Mouse (Mus musculus): ENCODE results near the gene Gm20388.
"Not testable (repeated sequence)": the region's sequence is repeated elsewhere in the genome, so short reads cannot be mapped to it uniquely, and the experiment has no call there.

Gene Gm20388

DNA sequence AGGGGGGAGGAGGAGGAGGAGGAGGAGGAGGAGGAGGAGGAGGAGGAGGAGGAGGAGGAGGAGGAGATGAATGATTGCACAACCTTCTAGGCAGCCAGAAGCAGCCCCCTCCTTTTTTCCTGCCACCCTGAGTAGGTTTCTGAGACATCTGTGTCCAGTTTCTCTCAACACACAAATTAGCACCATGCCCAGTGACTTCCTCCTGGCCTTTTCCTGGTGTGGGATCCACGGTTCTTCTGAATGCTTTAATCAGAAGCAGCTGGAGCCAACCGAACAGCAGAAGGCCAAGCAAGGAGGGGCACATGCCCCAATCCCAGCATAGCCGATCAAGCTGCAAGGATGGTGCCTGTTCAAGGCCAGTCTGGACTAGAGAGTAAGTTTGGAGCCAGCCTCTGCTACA is 3889.2 kb downstream of the Gm20388 start:
- DNase-seq (ENCODE audit: low read depth, low spot score), result no peak

DNA sequence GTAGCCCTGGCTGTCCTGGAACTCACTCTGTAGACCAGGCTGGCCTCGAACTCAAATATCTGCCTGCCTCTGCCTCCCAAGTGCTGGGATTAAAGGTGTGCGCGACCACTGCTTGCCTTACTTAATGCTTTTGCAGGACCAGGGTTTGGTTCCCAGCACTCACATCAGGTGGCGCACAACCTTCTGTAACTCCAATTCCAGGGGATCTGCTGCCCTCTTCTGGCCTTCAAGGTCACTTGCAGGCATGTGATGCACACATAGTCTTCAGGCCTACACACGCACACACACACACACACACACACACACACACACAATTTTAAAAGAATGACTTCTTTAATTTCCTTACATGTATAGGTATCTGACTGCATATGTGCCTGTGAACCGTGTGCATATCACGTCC is 3890.2 kb downstream of the Gm20388 start:
- peak; percentile 74 for DNase-seq (ENCODE audit: low read depth, low spot score)

DNA sequence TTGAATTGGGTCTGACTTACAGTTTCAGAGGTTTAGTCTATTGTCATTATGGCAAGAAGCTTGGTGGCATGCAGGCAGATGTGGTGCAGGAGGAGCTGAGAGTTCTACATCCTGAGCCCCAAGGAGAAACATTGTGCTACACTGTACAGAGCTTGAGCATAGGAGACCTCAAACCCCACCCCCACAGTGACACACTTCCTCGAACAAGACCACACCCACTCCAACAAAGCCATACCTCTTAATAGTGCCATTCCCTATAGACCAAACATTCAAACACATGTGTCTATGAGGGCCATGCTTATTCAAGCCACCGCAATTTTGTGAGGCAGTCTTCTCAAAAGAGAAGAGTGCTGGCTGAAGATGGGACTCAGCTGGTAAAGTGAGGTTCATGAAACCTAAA is 3890.9 kb downstream of the Gm20388 start:
- peak; percentile 56 for DNase-seq (ENCODE audit: low read depth, low spot score)

DNA sequence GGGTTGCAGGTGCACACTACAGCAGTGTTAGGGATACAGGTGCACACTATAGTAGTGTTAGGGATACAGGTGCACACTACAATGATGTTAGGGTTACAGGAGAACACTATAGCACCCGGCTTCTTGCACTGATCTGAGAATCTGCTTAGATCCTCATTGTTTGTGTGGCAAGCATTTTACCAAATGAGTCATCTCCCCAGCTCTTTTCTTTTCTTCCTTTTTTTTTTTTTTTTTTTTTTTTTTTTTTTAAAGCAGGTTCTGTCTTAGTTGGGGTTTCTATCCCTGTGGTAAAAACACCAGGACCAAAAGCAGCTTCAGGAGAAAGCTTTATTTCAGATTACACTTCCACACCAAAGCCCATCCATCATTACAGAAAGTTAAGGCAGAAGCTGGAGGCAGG is 3893.0 kb downstream of the Gm20388 start:
- no peak for DNase-seq (ENCODE audit: low read depth, low spot score)

DNA sequence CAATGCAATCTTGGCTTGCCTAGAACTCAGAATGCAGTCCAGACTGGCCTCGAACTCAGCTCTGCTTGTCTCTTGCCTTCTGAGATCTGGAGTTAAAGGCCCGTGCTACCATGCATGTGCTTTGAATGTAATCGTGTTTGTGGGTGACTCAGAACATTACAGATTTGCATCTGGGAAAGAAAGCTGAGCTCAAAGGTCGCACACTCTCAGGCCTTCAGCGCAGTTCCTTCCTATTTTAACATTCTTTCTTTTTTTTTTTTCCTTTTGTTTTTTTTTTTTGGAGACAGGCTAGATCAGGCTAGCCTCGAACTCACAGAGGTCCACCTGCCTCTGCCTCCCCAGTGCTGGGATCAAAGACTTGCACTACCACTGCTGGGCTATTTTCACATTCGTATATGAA is 3893.9 kb downstream of the Gm20388 start:
- no peak for DNase-seq (ENCODE audit: low read depth, low spot score)

DNA sequence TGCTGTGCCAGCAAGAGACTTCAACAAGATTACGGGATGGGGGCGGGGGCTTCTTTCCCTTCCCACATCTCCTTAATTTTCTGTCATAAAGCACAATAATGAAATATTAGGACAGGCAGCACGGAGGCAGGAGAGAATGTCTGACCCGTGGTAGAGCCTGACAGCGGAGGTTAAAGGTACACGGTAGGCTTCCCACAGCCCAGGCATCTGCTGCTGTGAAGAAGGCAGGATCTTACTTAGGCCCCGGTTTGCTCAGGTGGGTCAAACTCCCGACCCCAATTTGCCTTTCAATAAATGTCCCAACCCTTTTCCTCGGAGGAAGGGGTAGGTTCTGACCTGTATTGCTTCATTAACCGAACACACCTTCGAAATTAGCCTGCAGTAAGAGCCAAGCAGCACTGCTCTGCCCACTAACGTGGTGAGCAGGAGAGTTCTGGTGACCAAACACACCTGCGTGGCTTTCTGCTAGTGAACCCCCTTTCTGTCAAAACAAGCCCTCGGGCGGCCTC is 3894.6 kb downstream of the Gm20388 start:
- peak; percentile 54 for DNase-seq (ENCODE audit: low read depth, low spot score)

DNA sequence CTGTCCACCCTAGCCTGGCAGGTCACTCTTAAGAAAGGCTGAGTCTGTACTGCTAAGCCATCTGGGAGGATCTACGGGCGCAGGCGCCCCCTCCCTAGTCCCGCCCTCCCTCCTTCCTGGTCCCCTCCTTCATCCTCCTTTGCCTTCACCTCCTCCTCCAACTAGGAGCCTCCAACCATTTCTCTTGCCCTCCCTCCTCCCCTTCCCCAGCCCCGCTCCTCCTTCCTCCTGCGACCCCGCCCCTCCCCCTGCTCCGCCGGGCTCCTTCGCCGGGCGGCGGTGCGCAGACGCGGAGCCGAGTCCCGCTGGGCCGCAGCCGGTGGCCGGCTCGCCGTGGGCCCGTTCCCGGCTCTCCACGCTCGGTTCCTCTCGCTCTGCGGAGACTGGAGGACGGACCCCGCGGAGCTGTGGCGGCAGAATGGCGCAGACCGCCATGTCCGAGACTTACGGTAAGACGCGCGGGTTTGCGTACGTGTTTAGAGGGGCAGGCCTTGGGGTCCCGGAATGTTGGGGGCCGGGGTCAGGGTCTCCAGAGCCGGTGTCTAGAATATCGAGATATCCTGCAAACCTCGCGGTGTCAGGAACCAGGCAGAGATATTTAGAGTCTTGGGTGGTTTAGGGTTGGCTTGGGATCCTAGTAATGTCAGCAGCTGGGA is 3895.2 kb downstream of the Gm20388 start, which contains the start of gene Rab4a:
TSS of gene Rab4a (plus strand) at position 268 of the 656 bp plus-strand sequence.
- DNase-seq (ENCODE audit: low read depth, low spot score), result peak; percentile 95

DNA sequence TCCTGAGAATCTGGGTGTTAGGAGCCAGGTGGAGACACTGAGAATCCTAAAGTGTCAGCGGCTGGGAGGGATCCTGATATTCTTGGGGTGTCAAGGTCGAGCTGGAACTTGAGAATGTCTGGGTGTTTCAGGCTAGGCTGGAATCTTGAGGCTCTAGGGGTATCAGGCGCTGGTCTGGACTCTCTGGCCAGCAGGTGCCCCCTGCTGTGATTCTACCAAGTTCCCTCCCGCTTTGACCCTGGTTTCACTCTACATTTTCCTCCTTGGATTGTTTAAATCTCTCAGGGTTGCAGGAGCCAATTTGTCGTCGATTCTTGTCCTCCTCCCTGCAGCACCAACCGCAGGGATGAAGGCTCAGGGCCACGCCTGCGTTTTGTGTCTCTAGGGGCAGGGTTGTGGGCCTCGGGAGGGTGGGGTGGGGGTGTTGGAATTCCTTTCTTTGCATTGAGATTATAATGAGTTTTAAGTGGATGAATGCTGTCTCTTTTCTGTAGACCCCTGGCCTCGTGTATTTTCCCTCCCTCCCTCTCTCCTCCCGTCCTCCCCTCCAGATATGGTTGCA is 3895.8 kb downstream of the Gm20388 start:
- DNase-seq (ENCODE audit: low read depth, low spot score), result peak; percentile 89

DNA sequence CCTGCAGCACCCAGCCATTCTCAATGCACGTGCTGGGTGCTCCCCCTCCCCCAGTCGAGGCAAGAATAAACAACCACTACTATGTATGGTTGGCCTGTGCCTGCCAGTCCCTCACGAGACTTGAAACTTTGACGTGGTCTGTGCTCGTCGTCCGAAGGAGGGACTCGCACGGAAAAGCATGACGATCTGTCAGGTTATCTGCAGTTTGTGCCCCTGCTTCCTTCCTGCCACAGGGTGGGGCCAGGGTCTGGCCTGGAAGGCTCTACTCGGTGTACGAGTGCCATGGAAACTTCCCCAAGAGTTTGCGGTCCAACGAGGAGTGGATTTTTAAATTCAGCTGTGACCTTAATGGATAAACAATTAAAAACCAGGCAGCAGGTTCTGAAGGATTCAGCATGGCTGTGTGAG is 3896.4 kb downstream of the Gm20388 start:
- peak; percentile 86 for DNase-seq (ENCODE audit: low read depth, low spot score)

DNA sequence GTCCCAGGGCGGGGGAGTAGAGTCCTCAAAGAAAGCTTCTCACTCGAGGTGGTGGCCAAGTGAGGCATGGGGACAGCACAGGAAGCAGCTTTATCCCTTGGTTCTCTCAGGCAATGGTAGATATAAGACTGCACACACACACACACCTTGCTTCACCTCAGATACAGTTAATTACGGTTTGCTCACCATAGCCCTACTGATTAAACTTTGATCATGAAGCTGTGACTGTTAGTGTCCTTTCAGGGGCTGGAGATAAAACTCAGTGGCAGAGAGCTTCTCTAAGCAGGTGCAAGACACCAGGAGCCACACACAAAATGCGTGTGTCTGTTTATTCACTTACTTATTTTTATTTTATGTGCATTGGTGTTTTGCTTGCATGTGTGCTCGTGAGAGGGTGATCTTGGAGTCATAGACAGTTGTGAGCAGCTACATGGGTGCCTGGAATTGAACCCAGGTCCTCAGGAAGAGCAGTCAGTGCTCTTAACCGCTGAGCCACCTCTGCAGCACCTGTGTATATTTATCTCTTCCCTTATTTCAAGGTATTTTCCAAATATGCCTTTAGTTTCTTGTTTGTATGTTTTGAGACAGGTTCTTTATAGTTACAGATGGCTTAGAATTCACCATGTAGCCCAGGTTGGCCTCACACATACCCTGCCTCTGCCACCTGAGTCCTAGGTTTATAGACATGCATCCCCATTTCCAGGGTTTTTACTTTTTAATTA is 3897.4 kb downstream of the Gm20388 start:
- no peak for DNase-seq (ENCODE audit: low read depth, low spot score)

DNA sequence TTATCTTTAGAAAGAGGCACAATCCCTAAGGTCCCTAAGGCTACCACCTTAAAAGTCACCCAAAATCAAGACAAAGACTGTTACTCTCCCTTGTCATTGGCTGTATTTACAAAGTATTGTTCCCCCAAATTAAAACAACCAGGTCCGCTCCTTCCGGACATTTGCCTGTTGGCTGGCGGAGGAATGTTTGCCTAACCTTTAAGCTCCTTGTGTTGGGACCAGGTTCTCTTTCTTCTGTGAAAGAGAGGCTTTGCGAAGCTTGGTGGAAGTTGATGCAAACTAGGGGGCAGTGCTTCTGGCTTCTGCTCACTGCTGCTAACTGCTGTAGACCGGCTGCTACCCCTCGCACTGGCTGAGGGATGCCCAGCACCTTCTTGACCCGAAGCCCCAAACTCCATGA is 3898.0 kb downstream of the Gm20388 start:
- no peak for DNase-seq (ENCODE audit: low read depth, low spot score)

DNA sequence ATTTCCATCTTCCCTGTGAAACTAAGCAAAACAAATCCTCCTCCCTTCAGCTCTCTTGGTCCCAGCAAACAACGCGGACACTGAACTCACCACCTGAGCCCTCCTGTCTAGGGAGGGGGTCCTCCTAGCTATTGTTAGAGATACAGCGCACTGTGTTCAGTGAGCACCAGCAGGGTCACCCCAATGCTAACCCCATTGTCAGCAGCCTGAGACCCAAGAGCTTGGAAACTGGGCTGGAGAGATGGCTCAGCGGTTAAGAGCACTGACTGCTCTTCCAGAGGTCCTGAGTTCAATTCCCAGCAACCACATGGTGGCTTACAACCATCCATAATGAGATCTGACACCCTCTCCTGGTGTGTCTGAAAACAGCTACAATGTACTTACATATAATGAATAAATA is 3898.7 kb downstream of the Gm20388 start:
- DNase-seq (ENCODE audit: low read depth, low spot score), result not testable (repeated sequence)

DNA sequence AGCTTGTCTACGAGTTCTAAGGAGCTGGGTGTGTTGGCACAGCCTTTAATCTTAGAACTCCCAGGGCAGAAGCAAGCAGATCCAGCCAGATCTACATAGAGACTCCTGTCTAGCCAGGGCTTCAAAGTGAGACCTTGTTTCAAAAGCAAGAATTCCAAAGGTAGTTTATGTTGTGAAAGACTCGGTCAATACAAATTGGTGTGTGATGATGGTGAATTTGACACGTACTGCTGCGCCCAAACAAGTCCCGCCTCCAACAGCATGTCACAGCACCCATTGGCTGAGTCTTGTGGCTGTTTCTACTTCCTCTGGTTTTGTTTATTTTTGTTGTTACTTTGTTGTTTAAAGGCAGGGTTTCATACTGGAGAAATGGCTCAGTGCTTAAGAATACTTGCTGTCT is 3901.6 kb downstream of the Gm20388 start:
- no peak for DNase-seq (ENCODE audit: low read depth, low spot score)

DNA sequence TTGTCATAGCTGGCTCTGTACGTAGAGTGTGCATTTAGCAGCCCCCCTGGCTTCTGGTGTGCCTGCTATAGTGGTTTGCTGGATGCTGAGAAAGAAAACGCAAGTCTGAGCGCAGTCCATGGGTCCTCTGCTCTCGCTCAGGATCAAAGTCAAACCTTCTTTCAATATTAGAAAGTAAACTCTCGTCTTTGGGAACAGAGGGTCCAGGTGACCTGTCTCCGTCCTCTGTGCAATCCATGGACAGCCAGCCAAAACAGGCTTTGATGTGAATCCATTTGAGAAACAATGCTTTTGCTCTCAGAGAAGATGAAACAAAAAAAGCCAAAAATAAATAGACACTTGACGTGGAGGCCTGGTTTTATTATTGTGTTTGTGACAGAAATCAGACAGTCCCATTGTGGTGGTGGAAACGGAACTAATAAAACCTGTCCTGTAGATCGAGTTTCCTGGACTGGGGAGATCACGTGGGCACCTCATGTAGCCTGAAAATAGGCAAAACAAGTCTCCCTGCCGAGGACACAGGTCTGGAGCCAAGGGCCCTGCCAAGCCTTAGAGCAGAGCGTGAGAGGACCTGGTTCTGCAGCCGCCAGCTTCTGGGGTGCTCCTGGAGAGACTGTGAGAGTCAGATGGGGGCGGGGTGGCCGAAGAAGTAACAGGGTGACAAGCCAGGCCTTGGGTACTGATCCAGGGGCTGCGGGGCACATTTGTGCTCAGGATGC is 3902.7 kb downstream of the Gm20388 start:
- no peak for DNase-seq (ENCODE audit: low read depth, low spot score)

DNA sequence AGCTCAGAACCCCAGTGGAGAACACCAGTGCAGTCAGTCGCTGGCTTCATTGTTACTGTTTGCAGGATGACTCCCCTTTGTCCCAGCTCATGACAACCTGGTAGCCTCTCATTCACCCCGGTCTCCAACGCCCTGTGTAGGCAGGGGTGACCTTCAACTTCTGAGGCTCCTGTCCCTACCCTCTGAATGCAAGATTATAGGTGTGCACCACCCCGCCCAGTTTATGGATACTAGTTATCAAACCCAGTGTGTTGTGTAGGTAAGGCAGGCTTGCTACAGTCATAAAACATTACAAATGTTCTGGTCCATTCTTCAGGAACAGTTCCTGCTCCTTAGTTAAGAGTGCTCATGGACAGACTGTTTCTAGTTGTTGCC is 3903.2 kb downstream of the Gm20388 start:
- no peak for DNase-seq (ENCODE audit: low read depth, low spot score)

DNA sequence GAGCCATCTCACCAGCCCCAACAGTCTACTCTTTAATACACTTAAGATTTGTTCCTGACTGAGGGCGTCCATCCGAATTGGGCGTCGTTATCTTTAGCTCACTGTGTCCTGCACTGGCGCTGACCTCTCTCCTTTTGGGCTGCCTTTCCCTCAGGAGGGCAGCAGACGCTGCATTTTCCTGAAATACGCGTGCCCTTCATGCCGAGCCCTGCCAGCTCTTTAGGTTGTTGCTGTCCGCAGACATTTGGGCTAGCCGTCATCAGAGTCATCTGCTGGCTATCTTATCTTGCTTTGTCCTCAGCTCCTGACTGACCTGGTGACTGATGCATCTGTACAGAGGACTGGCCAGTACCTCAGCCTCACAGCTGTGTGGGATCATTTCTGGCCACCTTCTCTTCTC is 3904.7 kb downstream of the Gm20388 start:
- DNase-seq (ENCODE audit: low read depth, low spot score), result no peak

DNA sequence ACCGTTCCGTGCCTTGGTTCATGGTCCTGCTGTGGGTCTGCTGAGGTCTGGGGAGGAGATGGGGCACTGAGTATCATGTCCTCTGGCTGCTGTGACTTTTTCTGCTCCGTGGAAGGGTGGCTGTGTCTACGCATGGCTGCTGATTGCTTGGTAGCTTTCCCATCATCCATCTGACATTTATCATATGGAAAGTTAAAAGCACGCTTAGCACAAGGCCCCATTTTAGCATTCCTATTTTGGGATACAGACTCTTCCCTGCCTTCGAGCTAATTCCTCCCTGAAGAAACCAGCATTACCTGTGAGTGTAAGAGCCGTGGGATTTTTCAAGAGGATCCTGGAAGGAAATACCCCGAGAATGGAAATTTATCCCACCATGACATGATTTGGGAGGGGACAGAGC is 3906.3 kb downstream of the Gm20388 start:
- no peak for DNase-seq (ENCODE audit: low read depth, low spot score)

DNA sequence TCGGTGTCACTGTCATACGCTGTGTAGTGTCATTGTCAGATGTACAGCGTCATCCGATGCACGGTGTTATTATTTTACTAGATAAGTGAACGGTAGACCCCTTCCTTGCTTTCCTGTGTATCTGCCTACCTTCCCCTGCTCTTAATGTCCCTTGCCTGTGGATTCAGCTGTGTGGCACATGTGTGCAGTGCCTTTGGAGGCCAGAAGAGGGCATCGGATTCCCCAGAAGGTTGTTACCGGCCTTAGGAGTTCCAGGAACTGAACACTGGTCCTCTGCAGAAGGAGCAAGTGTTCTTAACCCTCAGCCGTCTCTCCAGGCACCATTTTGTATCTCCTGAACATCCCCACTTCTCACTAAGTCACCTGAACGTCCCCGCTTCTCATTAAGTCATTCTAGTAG is 3907.1 kb downstream of the Gm20388 start:
- peak; percentile 51 for DNase-seq (ENCODE audit: low read depth, low spot score)

DNA sequence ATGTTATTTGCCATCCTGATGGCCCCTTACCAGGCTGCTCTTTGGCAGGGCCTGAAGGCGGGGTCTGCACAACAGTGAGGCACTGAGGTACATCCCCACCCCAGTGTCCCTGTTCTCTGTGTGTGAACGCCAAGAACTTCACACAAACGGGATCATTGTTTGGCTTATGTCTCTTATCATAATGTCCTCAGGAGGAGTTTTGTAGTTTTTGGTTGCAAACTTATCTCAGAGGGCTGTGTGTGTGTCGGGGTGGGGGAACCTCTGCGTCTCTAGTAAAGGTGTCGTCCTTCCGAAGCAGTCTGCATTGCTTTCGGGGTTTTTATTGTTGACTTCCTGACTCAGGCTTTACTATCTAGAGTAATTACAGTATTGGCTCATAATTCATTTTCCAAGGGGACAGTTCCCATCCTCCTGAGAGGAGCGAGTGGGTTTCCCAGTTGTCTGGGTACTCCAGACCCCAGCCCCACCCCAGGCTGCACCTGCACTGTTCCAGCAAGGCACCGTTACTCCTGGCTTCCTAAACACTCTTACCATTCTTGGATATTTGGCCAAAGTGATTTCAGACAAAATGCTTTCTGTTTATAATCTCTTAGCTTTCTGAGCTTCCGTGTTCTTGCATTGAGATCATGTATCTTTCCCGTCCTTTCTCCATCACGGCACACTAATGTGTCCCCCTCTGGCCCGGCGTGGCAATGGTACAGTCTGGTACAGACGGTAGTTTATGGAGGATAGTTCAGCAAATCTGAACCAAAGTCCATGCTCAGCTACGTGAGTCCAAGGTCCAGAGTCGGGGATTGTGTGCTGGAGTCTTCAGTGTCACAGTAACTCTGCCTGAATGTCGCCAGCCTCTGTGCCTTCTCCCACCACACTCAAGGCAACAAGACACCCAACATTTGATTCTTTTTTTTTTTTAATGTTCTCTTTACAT is 3909.3 kb downstream of the Gm20388 start:
- DNase-seq (ENCODE audit: low read depth, low spot score), result no peak

DNA sequence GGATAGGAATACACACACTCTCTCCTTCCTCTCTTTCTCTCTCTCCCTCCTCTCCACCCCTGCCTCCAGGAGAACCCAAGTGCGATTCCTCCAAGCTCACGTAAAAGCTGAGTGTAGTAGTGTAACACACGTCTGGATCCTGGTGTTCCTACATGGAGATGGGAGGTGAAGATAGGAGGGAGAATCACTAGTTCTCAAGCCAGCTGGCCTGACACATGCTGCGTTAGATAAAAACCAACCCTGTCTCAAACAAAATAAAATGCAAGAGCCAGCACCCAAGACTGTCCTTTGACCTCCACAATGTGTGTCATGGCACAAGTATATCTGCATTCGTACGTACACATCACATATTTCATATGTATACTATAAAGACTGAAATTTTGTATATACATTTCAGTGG is 3910.1 kb downstream of the Gm20388 start:
- no peak for DNase-seq (ENCODE audit: low read depth, low spot score)

DNA sequence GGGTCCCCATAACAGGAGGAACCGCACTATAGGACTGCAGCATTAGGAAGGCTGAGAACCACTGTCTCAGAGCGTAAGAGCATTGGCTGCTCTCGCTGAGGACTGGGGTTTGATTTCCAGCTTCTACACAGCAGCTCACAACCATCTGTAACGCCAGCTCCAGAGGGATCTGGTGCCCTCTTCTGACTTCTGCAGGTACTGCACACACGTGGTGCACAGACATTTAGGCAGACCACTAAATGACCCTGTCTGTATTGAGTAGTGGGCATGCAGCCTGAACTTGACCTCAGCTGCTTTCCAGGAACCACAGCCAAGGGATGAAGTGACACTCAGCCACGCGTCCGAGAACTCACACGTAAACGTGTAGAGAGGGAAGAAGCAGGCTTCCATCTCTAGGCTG is 3912.5 kb downstream of the Gm20388 start:
- DNase-seq (ENCODE audit: low read depth, low spot score), result peak; percentile 76

All from ES-CJ7 (cell line).